Mouse (Mus musculus) MEL (cell line): ENCODE data around the gene Asphd1. TPM values are rescaled to one million over a fixed set of nuclear protein-coding genes. Genes with fewer than 3 reads are reported as not detected.

ENCODE experiments used
- DNase-seq: peaks from one replicate; pipeline ENCODE4 v3.0.0; 2011; ENCODE audit warnings: low read depth, low spot score
- H3K27ac ChIP-seq: 2 replicates; pipeline ENCODE4 v1.5.1; 2012; ENCODE audit warnings: low read depth, mild to moderate bottlenecking, control low read depth, low read length, moderate library complexity; ENCODE audit not compliant: control insufficient read depth
- H3K27me3 ChIP-seq, 2 experiments: fragments of 150-350 bp in 1 of 2; sonication (generic) in 1 of 2; 2 replicates each; pipeline ENCODE4 v1.6.1; 2012; ENCODE audit warnings: low read length in 2 of 2, mild to moderate bottlenecking in 2 of 2, improper control_type of control experiment in 1 of 2, moderate library complexity in 1 of 2; ENCODE audit not compliant: insufficient read depth in 2 of 2, control insufficient read depth in 1 of 2
- H3K36me3 ChIP-seq, 2 experiments: 2 replicates each; pipeline ENCODE4 v1.6.1; 2012 to 2014; ENCODE audit warnings: low read length in 2 of 2, improper control_type of control experiment in 1 of 2, inconsistent platforms in 1 of 2, mild to moderate bottlenecking in 1 of 2; ENCODE audit not compliant: insufficient read depth in 2 of 2, control insufficient read depth in 1 of 2
- H3K4me1 ChIP-seq, 2 experiments: fragments of 150-350 bp in 1 of 2; sonication (generic) in 1 of 2; 2 replicates each; pipeline ENCODE4 v1.6.1; 2012; ENCODE audit warnings: low read length in 2 of 2, improper control_type of control experiment in 1 of 2, mild to moderate bottlenecking in 1 of 2; ENCODE audit not compliant: insufficient read depth in 2 of 2, control insufficient read depth in 1 of 2
- H3K4me3 ChIP-seq, 2 experiments: fragments of 150-350 bp in 1 of 2; sonication (generic) in 1 of 2; 2 replicates each; pipeline ENCODE4 v1.5.1; 2012; ENCODE audit warnings: low read depth in 2 of 2, low read length in 2 of 2, mild to moderate bottlenecking in 2 of 2, moderate library complexity in 2 of 2, control low read depth in 1 of 2, improper control_type of control experiment in 1 of 2; ENCODE audit not compliant: control insufficient read depth in 1 of 2, insufficient read depth in 1 of 2
- H3K79me2 ChIP-seq: 2 replicates; pipeline ENCODE4 v1.6.1; 2012; ENCODE audit warnings: mild to moderate bottlenecking, low read length, moderate library complexity; ENCODE audit not compliant: control insufficient read depth, poor library complexity, insufficient read depth
- H3K9ac ChIP-seq: 2 replicates; pipeline ENCODE4 v1.6.1; 2012; ENCODE audit warnings: low read depth, mild to moderate bottlenecking, control low read depth, low read length, moderate library complexity; ENCODE audit not compliant: control insufficient read depth, poor library complexity, severe bottlenecking
- H3K9me3 ChIP-seq: fragments of 150-350 bp; sonication (generic); replicated peaks from 2 replicates; pipeline ENCODE4 v1.6.1; 2012; ENCODE audit warnings: mild to moderate bottlenecking, low read length, improper control_type of control experiment, moderate library complexity; ENCODE audit not compliant: insufficient read depth
- CTCF ChIP-seq, 3 experiments: IDR thresholded peaks in 2 of 3; conservative IDR thresholded peaks in 1 of 3; 2 replicates each; pipeline ENCODE4 v1.5.1; 2011 to 2012; ENCODE audit warnings: low read length in 3 of 3, low read depth in 2 of 3, mild to moderate bottlenecking in 2 of 3, improper control_type of control experiment in 1 of 3, inconsistent platforms in 1 of 3, mixed read lengths in 1 of 3, moderate library complexity in 1 of 3; ENCODE audit not compliant: control insufficient read depth in 1 of 3, insufficient read depth in 1 of 3, poor library complexity in 1 of 3, severe bottlenecking in 1 of 3
- E2F4 ChIP-seq: IDR thresholded peaks from 2 replicates; pipeline ENCODE4 v1.6.1; 2011; ENCODE audit warnings: low read depth, low read length, improper control_type of control experiment, borderline replicate concordance
- EP300 ChIP-seq, 2 experiments: IDR thresholded peaks; 2 replicates each; pipeline ENCODE4 v1.6.1; 2011; ENCODE audit warnings: improper control_type of control experiment in 2 of 2, low read length in 2 of 2, low read depth in 1 of 2, mild to moderate bottlenecking in 1 of 2
- ETS1 ChIP-seq: IDR thresholded peaks from 2 replicates; pipeline ENCODE4 v1.6.1; 2012; ENCODE audit warnings: low read depth, mild to moderate bottlenecking, inconsistent platforms, low read length, improper control_type of control experiment, moderate library complexity
- GABPA ChIP-seq: IDR thresholded peaks from 2 replicates; pipeline ENCODE4 v1.6.1; 2012; ENCODE audit warnings: low read depth, mild to moderate bottlenecking, inconsistent platforms, low read length, improper control_type of control experiment, moderate library complexity
- KAT2A ChIP-seq: conservative IDR thresholded peaks from 2 replicates; pipeline ENCODE4 v1.6.1; 2012; ENCODE audit warnings: low read depth, low read length, improper control_type of control experiment, inconsistent platforms
- MAFK ChIP-seq: IDR thresholded peaks from 2 replicates; pipeline ENCODE4 v1.6.1; 2011; ENCODE audit warnings: low read depth, mild to moderate bottlenecking, low read length, improper control_type of control experiment, borderline replicate concordance
- MAZ ChIP-seq: IDR thresholded peaks from 2 replicates; pipeline ENCODE4 v1.6.1; 2012; ENCODE audit warnings: low read depth, mild to moderate bottlenecking, inconsistent platforms, low read length, improper control_type of control experiment
- MEF2A ChIP-seq: IDR thresholded peaks from 2 replicates; pipeline ENCODE4 v1.6.1; 2014; ENCODE audit warnings: low read depth, mild to moderate bottlenecking, inconsistent platforms, low read length, improper control_type of control experiment; ENCODE audit not compliant: poor library complexity, insufficient replicate concordance, severe bottlenecking; ENCODE audit errors: extremely low read depth
- MYC ChIP-seq: IDR thresholded peaks from 2 replicates; pipeline ENCODE4 v1.6.1; 2011; ENCODE audit warnings: low read depth, mild to moderate bottlenecking, low read length, improper control_type of control experiment, moderate library complexity
- NRF1 ChIP-seq: IDR thresholded peaks from 2 replicates; pipeline ENCODE4 v1.6.1; 2014; ENCODE audit warnings: low read depth, mild to moderate bottlenecking, inconsistent platforms, low read length, improper control_type of control experiment, moderate library complexity; ENCODE audit not compliant: poor library complexity, insufficient read depth, severe bottlenecking
- POLR2AphosphoS2 ChIP-seq: IDR thresholded peaks from 2 replicates; pipeline ENCODE4 v1.6.1; 2011; ENCODE audit warnings: low read length, improper control_type of control experiment
- POLR2AphosphoS5 ChIP-seq: IDR thresholded peaks from 2 replicates; pipeline ENCODE4 v1.6.1; 2012; ENCODE audit warnings: low read depth, borderline replicate concordance, mild to moderate bottlenecking, inconsistent platforms, low read length, moderate library complexity, mixed read lengths
- SIN3A ChIP-seq: IDR thresholded peaks from 2 replicates; pipeline ENCODE4 v1.6.1; 2012; ENCODE audit warnings: low read length, improper control_type of control experiment, inconsistent platforms
- SMC3 ChIP-seq: IDR thresholded peaks from 2 replicates; pipeline ENCODE4 v1.6.1; 2011; ENCODE audit warnings: low read depth, low read length, improper control_type of control experiment
- USF2 ChIP-seq, 2 experiments: IDR thresholded peaks; 2 replicates each; pipeline ENCODE4 v1.6.1; 2011 to 2012; ENCODE audit warnings: improper control_type of control experiment in 2 of 2, low read length in 2 of 2, borderline replicate concordance in 1 of 2, inconsistent platforms in 1 of 2, low read depth in 1 of 2, mild to moderate bottlenecking in 1 of 2; ENCODE audit not compliant: insufficient read depth in 1 of 2
- ZC3H11A ChIP-seq: IDR thresholded peaks from 2 replicates; pipeline ENCODE4 v1.6.1; 2012; ENCODE audit warnings: low read depth, mild to moderate bottlenecking, inconsistent platforms, low read length, improper control_type of control experiment
- ZKSCAN1 ChIP-seq: IDR thresholded peaks from 2 replicates; pipeline ENCODE4 v1.6.1; 2012; ENCODE audit warnings: low read depth, mild to moderate bottlenecking, inconsistent platforms, low read length, improper control_type of control experiment, moderate library complexity
- ZMIZ1 ChIP-seq: IDR thresholded peaks from 2 replicates; pipeline ENCODE4 v1.6.1; 2012; ENCODE audit warnings: low read depth, mild to moderate bottlenecking, inconsistent platforms, low read length, improper control_type of control experiment, moderate library complexity
- ZNF384 ChIP-seq: IDR thresholded peaks from 2 replicates; pipeline ENCODE4 v1.6.1; 2012; ENCODE audit warnings: low read depth, mild to moderate bottlenecking, inconsistent platforms, low read length, improper control_type of control experiment
- polyA plus RNA-seq, 2 experiments: library from polyadenylated mRNA; stranded (reverse) in 1 of 2; unstranded in 1 of 2; fragments of >175 nt in 1 of 2; fragments of >200 nt in 1 of 2; gene quantifications; 2 replicates each; pipeline versions ENCODE4 v1.2.1 to v1.2.4; 2012; ENCODE audit warnings: low replicate concordance in 2 of 2, low read depth in 1 of 2; ENCODE audit not compliant: insufficient read length in 2 of 2, insufficient read depth in 1 of 2, missing spikeins in 1 of 2
- total RNA-seq: library from RNA; depleted of rRNA; stranded (reverse); fragments of 300-350 nt; gene quantifications from 2 replicates; pipeline ENCODE4 v1.2.3, GENCODE M21; 2012

Gene Asphd1
- total and polyA plus RNA-seq, 3 experiments, result 0.15 to 0.74 TPM; not detected in 1

DNA sequence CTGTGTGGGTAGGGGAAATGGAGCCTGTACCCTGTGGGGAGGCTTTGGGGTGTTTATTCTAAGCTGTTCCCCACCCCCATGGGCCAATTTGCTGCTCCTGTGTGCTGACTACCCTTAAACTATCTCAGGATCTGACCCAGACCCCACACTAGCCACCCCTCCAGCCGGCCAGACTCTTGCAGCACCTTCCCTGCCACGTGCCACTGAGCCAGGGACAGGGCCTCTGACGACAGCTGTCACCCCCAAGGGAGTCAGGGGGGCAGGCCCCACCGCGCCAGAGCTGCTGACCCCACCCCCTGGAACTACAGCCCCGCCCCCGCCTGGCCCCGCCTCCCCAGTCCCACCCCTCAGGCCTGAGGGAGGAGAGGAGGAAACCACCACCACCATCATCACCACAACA lies 3.3 kb upstream of the Asphd1 start:
- Histone ChIP-seq H3K79me2 (no peaks in the 10 kb centered on the region), H3K27ac (no peak overlapping the region), H3K9ac (no peak overlapping the region), H3K36me3 (no peaks in the 10 kb centered on the region), H3K27me3 (no peaks in the 10 kb centered on the region), H3K4me3 (no peak overlapping the region), H3K9me3 (no peaks in the 10 kb centered on the region), H3K4me1 (peaks cover 0 to 9% of the 10 kb centered on the region in 2 experiments; a peak in 2 of 4 replicates)
- TF ChIP-seq ZC3H11A, result no peak
- no peak for TF ChIP-seq ZNF384
- TF ChIP-seq KAT2A, result no peak
- TF ChIP-seq MAZ, result no peak
- no peak for TF ChIP-seq MYC
- no peak for TF ChIP-seq USF2 (IDR thresholded peaks at IDR 0.05; ENCODE audit: borderline replicate concordance in 1 of 2, insufficient read depth in 1 of 2, low read depth in 1 of 2, low read length in 2 of 2)
- TF ChIP-seq POLR2AphosphoS2, result no peak
- TF ChIP-seq ZKSCAN1, result no peak
- no peak for TF ChIP-seq ETS1
- no peak for TF ChIP-seq MAFK
- no peak for TF ChIP-seq CTCF (IDR thresholded peaks at IDR 0.05 in 2 of 3, conservative IDR thresholded peaks at IDR 0.05 in 1 of 3; ENCODE audit: control insufficient read depth in 1 of 3, insufficient read depth in 1 of 3, low read depth in 2 of 3, low read length in 3 of 3, poor library complexity in 1 of 3, severe bottlenecking in 1 of 3)
- TF ChIP-seq GABPA, result no peak
- TF ChIP-seq SIN3A, result no peak
- no peak for TF ChIP-seq SMC3
- no peak for TF ChIP-seq EP300 (IDR thresholded peaks at IDR 0.05; ENCODE audit: low read depth in 1 of 2, low read length in 2 of 2)
- no peak for TF ChIP-seq E2F4
- TF ChIP-seq MEF2A, result no peak
- TF ChIP-seq POLR2AphosphoS5, result no peak
- no peak for TF ChIP-seq NRF1
- TF ChIP-seq ZMIZ1, result no peak
- DNase-seq, result no peak

- H3K27me3 ChIP-seq, result no peaks in the 10 kb centered on the region
- H3K9me3 ChIP-seq, result no peaks in the 10 kb centered on the region
- no peaks in the 10 kb centered on the region for H3K36me3 ChIP-seq
- no peak for DNase-seq
- H3K27ac ChIP-seq, result no peak overlapping the region
- peaks cover 0 to 9% of the 10 kb centered on the region in 2 experiments; a peak in 2 of 4 replicates for H3K4me1 ChIP-seq
- H3K9ac ChIP-seq, result no peak overlapping the region
- H3K4me3 ChIP-seq, result no peak overlapping the region
- no peak for TF ChIP-seq MEF2A
- H3K79me2 ChIP-seq, result no peaks in the 10 kb centered on the region
Observed at GRCm38 (mm10) chr7:126951741-126952140, 2.4 kb upstream of the Asphd1 start.
